Mouse (Mus musculus): Measurements from ENCODE around the gene Dag1.

Dag1 gene

GRCm38 (mm10) chr9:108183531-108183994, 80.2 kb downstream of the Dag1 start:
- DNase-seq (ENCODE audit: low spot score) = no peak

GRCm38 (mm10) chr9:108182806-108183506, 80.8 kb downstream of the Dag1 start:
- no peak for DNase-seq (ENCODE audit: low spot score)

- DNase-seq (ENCODE audit: low spot score) = no peak
These were observed 85.4 kb downstream of the Dag1 start for GRCm38 (mm10) chr9:108178391-108178790.

GRCm38 (mm10) chr9:108175116-108175838, 88.5 kb downstream of the Dag1 start:
- DNase-seq (ENCODE audit: low spot score) = no peak

GRCm38 (mm10) chr9:108172777-108173350, 90.9 kb downstream of the Dag1 start:
- DNase-seq (ENCODE audit: low spot score) = no peak

GRCm38 (mm10) chr9:108169751-108170150, 94.0 kb downstream of the Dag1 start:
- DNase-seq (ENCODE audit: low spot score) = no peak

- DNase-seq (ENCODE audit: low spot score) = no peak
These were observed 98.6 kb downstream of the Dag1 start for GRCm38 (mm10) chr9:108165143-108165542.

GRCm38 (mm10) chr9:108163646-108164284, 100.0 kb downstream of the Dag1 start:
- DNase-seq (ENCODE audit: low spot score) = no peak

- no peak for DNase-seq (ENCODE audit: low spot score)
These were observed 105.9 kb downstream of the Dag1 start for GRCm38 (mm10) chr9:108157891-108158290.

- DNase-seq (ENCODE audit: low spot score) = no peak
These were observed 106.3 kb downstream of the Dag1 start for GRCm38 (mm10) chr9:108157451-108157850.

GRCm38 (mm10) chr9:108156786-108157185, 107.0 kb downstream of the Dag1 start:
- no peak for DNase-seq (ENCODE audit: low spot score)

GRCm38 (mm10) chr9:108154814-108155213, 108.9 kb downstream of the Dag1 start:
- DNase-seq (ENCODE audit: low spot score) = no peak
